ENCODE assay signal across 18 mouse cellular contexts in genomic region chr4:107125101-107125500, GRCm38 (mm10). TPM values are rescaled to one million over a fixed set of nuclear protein-coding genes. Genes with fewer than 3 reads are reported as not detected.
DNase-seq lines count a peak whose midpoint lies in the region; ATAC-seq and TF ChIP-seq lines count a peak whose summit lies in the region.
"Had no signal": no experiment of that assay in that cellular context is flagged by ENCODE, and none has a peak within 500 bp of the region (broad histone marks: within the 10 kb centered on the region; RNA-seq: fewer than 3 reads in every experiment).

No protein-coding gene starts in this region.

- peak; percentile 49 for TF ChIP-seq CTCF in hindbrain, postnatal 0 days (IDR thresholded peaks at IDR 0.05; ENCODE audit: low read depth)
- peak; percentile 33 for TF ChIP-seq CTCF in liver, postnatal 0 days (IDR thresholded peaks at IDR 0.05; ENCODE audit: low read depth)

- no peak for TF ChIP-seq EP300 in liver, postnatal 0 days (IDR thresholded peaks at IDR 0.05; ENCODE audit: low read depth)

- H3K4me3 ChIP-seq in hindbrain, postnatal 0 days (ENCODE audit: low read length), result no peak overlapping the region
- no peak overlapping the region for H3K4me3 ChIP-seq in hindbrain, embryonic 10.5 days
- H3K4me3 ChIP-seq in liver, postnatal 0 days (ENCODE audit: low read depth, low read length), result no peak overlapping the region
- no peak overlapping the region for H3K4me3 ChIP-seq in liver, embryonic 11.5 days (ENCODE audit: low read depth, low read length)
- H3K4me3 ChIP-seq: heart, embryonic 15.5 days; hindbrain, embryonic 12.5 days; neural tube, embryonic 15.5 days had no signal

- H3K4me1 ChIP-seq in hindbrain, postnatal 0 days (ENCODE audit: insufficient read depth, low read length), result peaks cover 11% of the 10 kb centered on the region; the same call in 1 of the 2 replicates
- peaks cover 69% of the 10 kb centered on the region for H3K4me1 ChIP-seq in hindbrain, embryonic 10.5 days (replicated peaks)
- H3K4me1 ChIP-seq in liver, postnatal 0 days (ENCODE audit: insufficient read depth), result 0 out of 2 replicates have a peak, but pooled peaks cover 5% of the 10 kb centered on the region
- H3K4me1 ChIP-seq in liver, embryonic 11.5 days (replicated peaks; ENCODE audit: control insufficient read depth, insufficient read depth, low read length), result no peaks in the 10 kb centered on the region; the same call in 1 of the 2 replicates
- H3K4me1 ChIP-seq: heart, embryonic 15.5 days had no signal

- no peaks in the 10 kb centered on the region for H3K27me3 ChIP-seq in hindbrain, postnatal 0 days (ENCODE audit: insufficient read depth, low read length)
- peaks cover 5% of the 10 kb centered on the region; the same call in 1 of the 2 replicates for H3K27me3 ChIP-seq in hindbrain, embryonic 10.5 days (ENCODE audit: insufficient read depth, poor library complexity, severe bottlenecking)
- H3K27me3 ChIP-seq in liver, postnatal 0 days (ENCODE audit: insufficient read depth, low read length), result no peaks in the 10 kb centered on the region
- peaks cover 3% of the 10 kb centered on the region; the same call in 1 of the 2 replicates for H3K27me3 ChIP-seq in liver, embryonic 11.5 days (replicated peaks; ENCODE audit: control insufficient read depth, insufficient read depth, low read length)
- H3K27me3 ChIP-seq: hindbrain, embryonic 12.5 days; neural tube, embryonic 15.5 days had no signal

- H3K9ac ChIP-seq in hindbrain, postnatal 0 days (replicated peaks; ENCODE audit: low read length), result no peak overlapping the region
- H3K9ac ChIP-seq in liver, postnatal 0 days (replicated peaks), result no peak overlapping the region
- H3K9ac ChIP-seq in liver, embryonic 11.5 days (ENCODE audit: low read depth, low read length), result no peak overlapping the region
- H3K9ac ChIP-seq: heart, embryonic 15.5 days; hindbrain, embryonic 12.5 days; neural tube, embryonic 15.5 days had no signal

- no peak overlapping the region for H3K27ac ChIP-seq in hindbrain, postnatal 0 days
- H3K27ac ChIP-seq in hindbrain, embryonic 10.5 days, result no peak overlapping the region
- H3K27ac ChIP-seq in liver, postnatal 0 days (ENCODE audit: low read depth), result no peak overlapping the region
- H3K27ac ChIP-seq in liver, embryonic 11.5 days (ENCODE audit: low read depth, low read length), result no peak overlapping the region
- H3K27ac ChIP-seq: heart, embryonic 15.5 days; hindbrain, embryonic 12.5 days; neural tube, embryonic 15.5 days had no signal

- DNase-seq in hindbrain, postnatal 0 days (ENCODE audit: low spot score), result peak; percentile 57
- DNase-seq in hindbrain, embryonic 10.5 days (ENCODE audit: low spot score), result no peak
- DNase-seq in liver, postnatal 0 days, result no peak
- no peak for DNase-seq in liver, embryonic 11.5 days (ENCODE audit: low spot score)
- peak; percentile 51 for DNase-seq in brain, adult 2 months (ENCODE audit: low read depth, low spot score)
- DNase-seq in retina, postnatal 1 day, result peak; percentile 65
- DNase-seq: adrenal gland, adult 8-10 months; kidney, adult 18-20 months; right cerebral cortex, postnatal 14 days; thymus, adult 18-20 months had no signal

- H3K36me3 ChIP-seq in hindbrain, postnatal 0 days (ENCODE audit: insufficient read depth, low read length), result no peaks in the 10 kb centered on the region
- H3K36me3 ChIP-seq in hindbrain, embryonic 10.5 days, result no peaks in the 10 kb centered on the region
- H3K36me3 ChIP-seq in liver, postnatal 0 days (replicated peaks; ENCODE audit: insufficient read depth, low read length), result no peaks in the 10 kb centered on the region
- H3K36me3 ChIP-seq in liver, embryonic 11.5 days (ENCODE audit: control insufficient read depth, insufficient read depth, low read length), result no peaks in the 10 kb centered on the region
- H3K36me3 ChIP-seq: heart, embryonic 15.5 days; hindbrain, embryonic 12.5 days; neural tube, embryonic 15.5 days had no signal

- WGBS in hindbrain, postnatal 0 days, result 40% methylated on average over 5 of the region's 5 CpGs
- 63% methylated on average over 5 of the region's 5 CpGs for WGBS in hindbrain, embryonic 10.5 days
- 60% methylated on average over 5 of the region's 5 CpGs for WGBS in liver, postnatal 0 days (ENCODE audit: insufficient replicate concordance)
- 61% methylated on average over 5 of the region's 5 CpGs for WGBS in liver, embryonic 11.5 days

- no peaks in the 10 kb centered on the region for H3K9me3 ChIP-seq in hindbrain, postnatal 0 days (ENCODE audit: low read length)
- no peaks in the 10 kb centered on the region for H3K9me3 ChIP-seq in hindbrain, embryonic 10.5 days
- no peaks in the 10 kb centered on the region for H3K9me3 ChIP-seq in liver, postnatal 0 days (ENCODE audit: low read length)
- no peaks in the 10 kb centered on the region for H3K9me3 ChIP-seq in liver, embryonic 11.5 days (ENCODE audit: control insufficient read depth, low read length)
- H3K9me3 ChIP-seq: heart, embryonic 15.5 days; hindbrain, embryonic 12.5 days; neural tube, embryonic 15.5 days had no signal

- no peak overlapping the region for H3K4me2 ChIP-seq in hindbrain, postnatal 0 days (ENCODE audit: low read depth, low read length)
- H3K4me2 ChIP-seq in liver, postnatal 0 days (ENCODE audit: low read depth, low read length), result no peak overlapping the region
- H3K4me2 ChIP-seq in liver, embryonic 11.5 days, result no peak overlapping the region
- H3K4me2 ChIP-seq: heart, embryonic 15.5 days; hindbrain, embryonic 12.5 days; neural tube, embryonic 15.5 days had no signal

- ATAC-seq in hindbrain, postnatal 0 days, result no peak
- no peak for ATAC-seq in liver, postnatal 0 days
- no peak for ATAC-seq in liver, embryonic 11.5 days (replicated peaks; ENCODE audit: low FRiP score)
- no peak for ATAC-seq in CD4-positive, CD25-positive, alpha-beta regulatory T cell, adult 4 months

RNA-seq across cellular contexts. Expression of gene Cdcp2, which starts 28.4 kb away (rescaled TPM):
- 0.68 TPM in 1 of 2 replicates, not detected in the other for total RNA-seq in hindbrain, postnatal 0 days (2014; rRNA removed)
- 0.13 TPM in 1 of 2 replicates, not detected in the other for polyA plus RNA-seq in hindbrain, postnatal 0 days (2015; fragmentation: Nextera tagmentation; extraction: Ambion mirVana)
- 0.30 TPM in 2 replicates for polyA plus RNA-seq in hindbrain, embryonic 10.5 days (2016; fragmentation: Nextera tagmentation; extraction: Ambion mirVana)
- not detected in 2 replicates for polyA plus RNA-seq in liver, postnatal 0 days (2015; fragmentation: Nextera tagmentation; extraction: Ambion mirVana)
- not detected in 2 replicates for polyA plus RNA-seq in liver, embryonic 11.5 days (2014; fragmentation: Nextera tagmentation; extraction: Ambion mirVana)
- polyA plus RNA-seq in CD4-positive, CD25-positive, alpha-beta regulatory T cell, adult 4 months (2017; shearing (Covaris generic)), result not detected
- total RNA-seq: left cerebral cortex, postnatal 36 days; megakaryocyte, adult 5-6 weeks had no signal
- polyA plus RNA-seq: embryonic facial prominence, embryonic 11.5 days; heart, embryonic 15.5 days; liver, embryonic 16.5 days; neural tube, embryonic 15.5 days had no signal

RNA-seq across cellular contexts. Expression of gene Tmem59, which starts 53.1 kb away (rescaled TPM):
- 178 and 200 TPM in 2 replicates for total RNA-seq in hindbrain, postnatal 0 days (2014; rRNA removed)
- polyA plus RNA-seq in hindbrain, postnatal 0 days (2015; fragmentation: Nextera tagmentation; extraction: Ambion mirVana), result 393 and 422 TPM in 2 replicates
- polyA plus RNA-seq in hindbrain, embryonic 10.5 days (2016; fragmentation: Nextera tagmentation; extraction: Ambion mirVana), result 289 and 340 TPM in 2 replicates
- polyA plus RNA-seq in liver, postnatal 0 days (2015; fragmentation: Nextera tagmentation; extraction: Ambion mirVana), result 282 and 296 TPM in 2 replicates
- 221 and 223 TPM in 2 replicates for polyA plus RNA-seq in liver, embryonic 11.5 days (2014; fragmentation: Nextera tagmentation; extraction: Ambion mirVana)
- polyA plus RNA-seq in CD4-positive, CD25-positive, alpha-beta regulatory T cell, adult 4 months (2017; shearing (Covaris generic)), result 100 to 1,000 TPM; 439 to 478 TPM

RNA-seq across cellular contexts. Expression of gene Tceanc2, which starts 53.8 kb away (rescaled TPM):
- total RNA-seq in hindbrain, postnatal 0 days (2014; rRNA removed), result 5.4 and 8.0 TPM in 2 replicates
- 17.3 and 23.4 TPM in 2 replicates for polyA plus RNA-seq in hindbrain, postnatal 0 days (2015; fragmentation: Nextera tagmentation; extraction: Ambion mirVana)
- 23.1 and 30.2 TPM in 2 replicates for polyA plus RNA-seq in hindbrain, embryonic 10.5 days (2016; fragmentation: Nextera tagmentation; extraction: Ambion mirVana)
- 12.7 TPM in 2 replicates for polyA plus RNA-seq in liver, postnatal 0 days (2015; fragmentation: Nextera tagmentation; extraction: Ambion mirVana)
- polyA plus RNA-seq in liver, embryonic 11.5 days (2014; fragmentation: Nextera tagmentation; extraction: Ambion mirVana), result 23.0 and 32.3 TPM in 2 replicates
- 10 to 100 TPM; 19.4 to 19.8 TPM for polyA plus RNA-seq in CD4-positive, CD25-positive, alpha-beta regulatory T cell, adult 4 months (2017; shearing (Covaris generic))

RNA-seq across cellular contexts. Expression of gene Cyb5rl, which starts 58.3 kb away (rescaled TPM):
- 8.7 and 21.3 TPM in 2 replicates for total RNA-seq in hindbrain, postnatal 0 days (2014; rRNA removed)
- 4.1 and 4.6 TPM in 2 replicates for polyA plus RNA-seq in hindbrain, postnatal 0 days (2015; fragmentation: Nextera tagmentation; extraction: Ambion mirVana)
- polyA plus RNA-seq in hindbrain, embryonic 10.5 days (2016; fragmentation: Nextera tagmentation; extraction: Ambion mirVana), result 7.6 and 8.9 TPM in 2 replicates
- 2.8 and 3.1 TPM in 2 replicates for polyA plus RNA-seq in liver, postnatal 0 days (2015; fragmentation: Nextera tagmentation; extraction: Ambion mirVana)
- polyA plus RNA-seq in liver, embryonic 11.5 days (2014; fragmentation: Nextera tagmentation; extraction: Ambion mirVana), result 5.7 and 5.9 TPM in 2 replicates
- polyA plus RNA-seq in CD4-positive, CD25-positive, alpha-beta regulatory T cell, adult 4 months (2017; shearing (Covaris generic)), result 10 to 100 TPM in 1 of 2 experiments, 1 to 10 TPM in 1; 7.1 to 15.3 TPM

RNA-seq across cellular contexts. Expression of gene Mrpl37, which starts 58.4 kb away (rescaled TPM):
- 59.2 TPM in 2 replicates for total RNA-seq in hindbrain, postnatal 0 days (2014; rRNA removed)
- polyA plus RNA-seq in hindbrain, postnatal 0 days (2015; fragmentation: Nextera tagmentation; extraction: Ambion mirVana), result 77.8 and 79.7 TPM in 2 replicates
- polyA plus RNA-seq in hindbrain, embryonic 10.5 days (2016; fragmentation: Nextera tagmentation; extraction: Ambion mirVana), result 116 and 121 TPM in 2 replicates
- polyA plus RNA-seq in liver, postnatal 0 days (2015; fragmentation: Nextera tagmentation; extraction: Ambion mirVana), result 36.2 and 38.6 TPM in 2 replicates
- 122 and 128 TPM in 2 replicates for polyA plus RNA-seq in liver, embryonic 11.5 days (2014; fragmentation: Nextera tagmentation; extraction: Ambion mirVana)
- 10 to 100 TPM; 46.4 to 48.2 TPM for polyA plus RNA-seq in CD4-positive, CD25-positive, alpha-beta regulatory T cell, adult 4 months (2017; shearing (Covaris generic))

Comparison
In these comparisons a context has a peak if more than half of its experiments do, and no peak if none do; other contexts are left out.
1. DNase-seq: peak in hindbrain, postnatal 0 days (single experiment), brain, adult 2 months (single experiment) and retina, postnatal 1 day (single experiment); none in hindbrain, embryonic 10.5 days (single experiment), liver, postnatal 0 days (single experiment) and liver, embryonic 11.5 days (single experiment).